ENCODE assay signal across 15 mouse cellular contexts in genomic region chr4:118568709-118569108, GRCm38 (mm10). TPM values are rescaled to one million over a fixed set of nuclear protein-coding genes. Genes with fewer than 3 reads are reported as not detected.
A peak's percentile ranks its signal among the peaks of the same experiment; 100 is the strongest.
DNase-seq lines count a peak whose midpoint lies in the region; ATAC-seq lines count a peak whose summit lies in the region.
"Had no signal": no experiment of that assay in that cellular context is flagged by ENCODE, and none has a peak within 500 bp of the region (broad histone marks: within the 10 kb centered on the region; RNA-seq: fewer than 3 reads in every experiment).

No protein-coding gene starts in this region.

- peak overlapping the region; percentile 10; the same call in 1 of the 2 replicates for H3K4me3 ChIP-seq in heart, embryonic 11.5 days (ENCODE audit: low read depth, low read length)

- peak overlapping the region; percentile 18; the same call in 1 of the 2 replicates for H3K27ac ChIP-seq in heart, embryonic 11.5 days (ENCODE audit: low read depth, low read length)

- no peaks in the 10 kb centered on the region for H3K36me3 ChIP-seq in heart, embryonic 11.5 days (ENCODE audit: control insufficient read depth, insufficient read depth, low read length)

- 31% methylated on average over 10 of the region's 10 CpGs for WGBS in heart, embryonic 11.5 days (ENCODE audit: insufficient replicate concordance)

- no peaks in the 10 kb centered on the region for H3K4me1 ChIP-seq in heart, embryonic 11.5 days (ENCODE audit: control insufficient read depth, insufficient read depth, low read length)

- peaks cover 6% of the 10 kb centered on the region; the same call in 1 of the 2 replicates for H3K27me3 ChIP-seq in heart, embryonic 11.5 days (ENCODE audit: control insufficient read depth, insufficient read depth, low read length)

- no peak for DNase-seq in heart, postnatal 10 days
- peak; percentile 86 for DNase-seq in c-Kit-negative CD71-positive TER-119-positive erythroid progenitor cells, embryonic 14.5 days (ENCODE audit: low read depth, low spot score)
- peak; percentile 11 for DNase-seq in heart, postnatal 4 days
- DNase-seq in natural killer cell, adult 2 months (ENCODE audit: low spot score in 2 of 2) = no peak
- no peak for DNase-seq in layer of hippocampus, adult 18-20 months (ENCODE audit: low spot score in 2 of 2)
- DNase-seq in gastrocnemius, postnatal 25 days = no peak
- DNase-seq: adrenal gland, adult 8-10 months; kidney, adult 9 months; thymus, postnatal 36 days had no signal

- peak; percentile 92 for ATAC-seq in heart, embryonic 11.5 days (replicated peaks; ENCODE audit: insufficient number of reproducible peaks, low FRiP score, low TSS enrichment)
- ATAC-seq in megakaryocyte progenitor cell, adult 5-6 weeks (replicated peaks; ENCODE audit: poor library complexity) = peak; percentile 64

- 0 out of 2 replicates have a peak overlapping the region, but pooled peaks have one; percentile 11 for H3K9ac ChIP-seq in heart, embryonic 11.5 days (ENCODE audit: low read depth, low read length)

- H3K9me3 ChIP-seq in heart, embryonic 11.5 days (replicated peaks; ENCODE audit: control insufficient read depth, low read length) = no peaks in the 10 kb centered on the region

- intact Hi-C loops in heart, postnatal 10 days (cut with DNase I) = loop anchor here (5.0 kb wide), 2 partner anchors 121 to 141 kb away; partner anchors contain the start of gene Elovl1

- peak overlapping the region; percentile 38 for H3K4me2 ChIP-seq in heart, embryonic 11.5 days

RNA-seq across cellular contexts. Expression of gene Tmem125, which starts 24.9 kb away (rescaled TPM):
- polyA plus RNA-seq in heart, embryonic 11.5 days (2014; fragmentation: Nextera tagmentation; extraction: Ambion mirVana) = 0.16 and 0.45 TPM in 2 replicates
- under 1 TPM in 1 of 2 experiments, not detected in 1; 0.12 TPM for total RNA-seq in heart, postnatal 10 days (2021)
- total RNA-seq in heart, postnatal 4 days (2021) = under 1 TPM; 0.24 to 0.32 TPM
- total RNA-seq in megakaryocyte progenitor cell, adult 5-6 weeks (2015) = 0.25 and 0.71 TPM in 2 replicates
- 0.41 TPM in 1 of 2 replicates, not detected in the other for total RNA-seq in megakaryocyte progenitor cell, adult 5-6 weeks (2017)
- total RNA-seq in layer of hippocampus, adult 18-20 months (2021) = 1 to 10 TPM; 6.7 to 7.1 TPM
- not detected for total RNA-seq in gastrocnemius, postnatal 25 days (2021)
- total RNA-seq: adrenal gland, adult 8-10 months; gastrocnemius, adult 18-20 months had no signal

RNA-seq across cellular contexts. Expression of gene 2610528J11Rik, which starts 41.9 kb away (rescaled TPM):
- 0.31 and 0.39 TPM in 2 replicates for polyA plus RNA-seq in heart, embryonic 11.5 days (2014; fragmentation: Nextera tagmentation; extraction: Ambion mirVana)
- not detected for total RNA-seq in heart, postnatal 10 days (2021)
- not detected for total RNA-seq in heart, postnatal 4 days (2021)
- not detected in 2 replicates for total RNA-seq in megakaryocyte progenitor cell, adult 5-6 weeks (2015)
- not detected in 2 replicates for total RNA-seq in megakaryocyte progenitor cell, adult 5-6 weeks (2017)
- not detected for total RNA-seq in layer of hippocampus, adult 18-20 months (2021)
- not detected for total RNA-seq in gastrocnemius, postnatal 25 days (2021)
- total RNA-seq: adrenal gland, adult 8-10 months; gastrocnemius, adult 18-20 months; layer of hippocampus, postnatal 14 days; megakaryocyte, adult 5-6 weeks had no signal
- polyA plus RNA-seq: heart, postnatal 0 days had no signal

RNA-seq across cellular contexts. Expression of gene Cfap57, which starts 51.9 kb away (rescaled TPM):
- 1.2 and 1.5 TPM in 2 replicates for polyA plus RNA-seq in heart, embryonic 11.5 days (2014; fragmentation: Nextera tagmentation; extraction: Ambion mirVana)
- total RNA-seq in heart, postnatal 10 days (2021) = under 1 TPM; 0.07 to 0.17 TPM
- total RNA-seq in heart, postnatal 4 days (2021) = under 1 TPM in 1 of 2 experiments, not detected in 1; 0.18 TPM
- 1.2 and 1.5 TPM in 2 replicates for total RNA-seq in megakaryocyte progenitor cell, adult 5-6 weeks (2015)
- total RNA-seq in megakaryocyte progenitor cell, adult 5-6 weeks (2017) = 3.5 and 4.3 TPM in 2 replicates
- under 1 TPM; 0.41 to 0.84 TPM for total RNA-seq in layer of hippocampus, adult 18-20 months (2021)
- not detected for total RNA-seq in gastrocnemius, postnatal 25 days (2021)
- total RNA-seq: gastrocnemius, adult 18-20 months had no signal

RNA-seq across cellular contexts. Expression of gene Ebna1bp2, which starts 51.9 kb away (rescaled TPM):
- polyA plus RNA-seq in heart, embryonic 11.5 days (2014; fragmentation: Nextera tagmentation; extraction: Ambion mirVana) = 106 and 111 TPM in 2 replicates
- 10 to 100 TPM; 39.8 to 49.6 TPM for total RNA-seq in heart, postnatal 10 days (2021)
- total RNA-seq in heart, postnatal 4 days (2021) = 10 to 100 TPM; 43.0 to 51.1 TPM
- 144 and 146 TPM in 2 replicates for total RNA-seq in megakaryocyte progenitor cell, adult 5-6 weeks (2015)
- 133 and 168 TPM in 2 replicates for total RNA-seq in megakaryocyte progenitor cell, adult 5-6 weeks (2017)
- 10 to 100 TPM; 58.4 to 62.8 TPM for total RNA-seq in layer of hippocampus, adult 18-20 months (2021)
- total RNA-seq in gastrocnemius, postnatal 25 days (2021) = 10 to 100 TPM; 25.1 to 26.9 TPM

Comparison
In these comparisons a context has a peak if more than half of its experiments do, and no peak if none do; other contexts are left out.
1. DNase-seq: peak in c-Kit-negative CD71-positive TER-119-positive erythroid progenitor cells, embryonic 14.5 days (single experiment) and heart, postnatal 4 days (single experiment); none in heart, postnatal 10 days (0 of 2), natural killer cell, adult 2 months (0 of 2), layer of hippocampus, adult 18-20 months (0 of 2) and gastrocnemius, postnatal 25 days (single experiment).
2. RNA of gene Tmem125, which starts 24.9 kb away (total RNA-seq): 6.7 to 7.1 TPM in layer of hippocampus, adult 18-20 months; 0.24 to 0.32 TPM in heart, postnatal 4 days, not detected in gastrocnemius, postnatal 25 days, 0.25 to 0.71 TPM in megakaryocyte progenitor cell, adult 5-6 weeks and 0.12 TPM in heart, postnatal 10 days; every median in the first group is over 4 times any median in the second.